Mouse (Mus musculus): ENCODE data around the gene Thy1. TPM values are rescaled to one million over a fixed set of nuclear protein-coding genes. Genes with fewer than 3 reads are reported as not detected.

Thy1 gene
- polyA plus RNA-seq, 1 experiment from 2014 or later = 2.2 TPM

GRCm38 (mm10) chr9:44069252-44069651 is 26.1 kb downstream of the Thy1 start:
- Histone ChIP-seq H3K9ac (peak overlapping the region; percentile 59), H3K4me1 (replicated peaks) (peaks cover 55% of the 10 kb centered on the region), H3K27me3 (no peaks in the 10 kb centered on the region), H3K27ac (peak overlapping the region; percentile 92), H3K36me3 (no peaks in the 10 kb centered on the region), H3K4me2 (peak overlapping the region; percentile 89), H3K9me3 (replicated peaks) (no peaks in the 10 kb centered on the region), H3K4me3 (peak overlapping the region; percentile 49)
- 15% methylated on average over 7 of the region's 7 CpGs for WGBS
- ATAC-seq (replicated peaks; ENCODE audit: insufficient number of reproducible peaks, insufficient read depth, low FRiP score, low read depth) = no peak

GRCm38 (mm10) chr9:44070113-44070843 is 27.1 kb downstream of the Thy1 start:
- Histone ChIP-seq H3K4me1 (replicated peaks) (peaks cover 63% of the 10 kb centered on the region), H3K27ac (peak overlapping the region; percentile 92), H3K27me3 (no peaks in the 10 kb centered on the region), H3K4me2 (peak overlapping the region; percentile 89), H3K9me3 (replicated peaks) (no peaks in the 10 kb centered on the region), H3K4me3 (peak overlapping the region; percentile 49), H3K36me3 (no peaks in the 10 kb centered on the region), H3K9ac (peak overlapping the region; percentile 59)
- WGBS = 45% methylated on average over 14 of the region's 14 CpGs
- no peak for ATAC-seq (replicated peaks; ENCODE audit: insufficient number of reproducible peaks, insufficient read depth, low FRiP score, low read depth)

DNA sequence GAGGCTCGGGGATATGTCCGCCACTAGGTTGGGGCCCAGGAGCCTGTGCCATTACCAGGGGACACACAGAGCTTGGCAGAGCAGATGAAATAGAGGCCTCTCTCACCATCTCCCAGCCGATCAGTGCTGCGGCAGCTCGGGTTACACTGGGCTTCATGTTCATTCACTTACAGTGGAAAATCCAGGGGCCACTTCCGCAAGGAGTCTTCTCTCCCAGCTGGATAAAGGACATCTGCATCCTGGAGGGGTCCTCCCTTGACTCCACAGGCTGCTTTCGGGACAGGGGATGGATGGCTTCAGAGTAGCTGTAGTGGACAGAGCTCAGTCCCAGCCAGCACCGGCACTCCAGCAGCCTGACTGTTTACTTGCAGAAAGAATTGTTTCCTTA is 27.7 kb downstream of the Thy1 start:
- ATAC-seq (replicated peaks; ENCODE audit: insufficient number of reproducible peaks, insufficient read depth, low FRiP score, low read depth) = no peak
- no peaks in the 10 kb centered on the region for H3K9me3 ChIP-seq (replicated peaks)
- 26% methylated on average over 8 of the region's 8 CpGs for WGBS
- peak overlapping the region; percentile 49 for H3K4me3 ChIP-seq
- no peaks in the 10 kb centered on the region for H3K36me3 ChIP-seq
- peaks cover 68% of the 10 kb centered on the region for H3K4me1 ChIP-seq (replicated peaks)
- peak overlapping the region; percentile 59 for H3K9ac ChIP-seq
- peak overlapping the region; percentile 92 for H3K27ac ChIP-seq
- H3K27me3 ChIP-seq = no peaks in the 10 kb centered on the region
- H3K4me2 ChIP-seq = peak overlapping the region; percentile 89

- no peaks in the 10 kb centered on the region for H3K36me3 ChIP-seq
- H3K4me1 ChIP-seq (replicated peaks) = peaks cover 79% of the 10 kb centered on the region
- H3K9me3 ChIP-seq (replicated peaks) = no peaks in the 10 kb centered on the region
- H3K27ac ChIP-seq = peak overlapping the region; percentile 70
- H3K4me2 ChIP-seq = peak overlapping the region; percentile 89
- WGBS = 24% methylated on average over 11 of the region's 11 CpGs
- no peaks in the 10 kb centered on the region for H3K27me3 ChIP-seq
- ATAC-seq (replicated peaks; ENCODE audit: insufficient number of reproducible peaks, insufficient read depth, low FRiP score, low read depth) = no peak
- peak overlapping the region; percentile 30; the same call in 1 of the 2 replicates for H3K9ac ChIP-seq
- H3K4me3 ChIP-seq = peak overlapping the region; percentile 49
Measured at GRCm38 (mm10) chr9:44071914-44072598, 28.9 kb downstream of the Thy1 start.

- no peaks in the 10 kb centered on the region for H3K36me3 ChIP-seq
- no peaks in the 10 kb centered on the region for H3K27me3 ChIP-seq
- no peaks in the 10 kb centered on the region for H3K9me3 ChIP-seq (replicated peaks)
- H3K27ac ChIP-seq = peak overlapping the region; percentile 70
- peak overlapping the region; percentile 89 for H3K4me2 ChIP-seq
- no peak; the same call in 1 of the 2 replicates for ATAC-seq (replicated peaks; ENCODE audit: insufficient number of reproducible peaks, insufficient read depth, low FRiP score, low read depth)
- H3K9ac ChIP-seq = peak overlapping the region; percentile 30; the same call in 1 of the 2 replicates
- WGBS = 24% methylated on average over 4 of the region's 4 CpGs
- peaks cover 79% of the 10 kb centered on the region for H3K4me1 ChIP-seq (replicated peaks)
- 0 out of 2 replicates have a peak overlapping the region, but pooled peaks have one; percentile 49 for H3K4me3 ChIP-seq
Measured at GRCm38 (mm10) chr9:44072599-44072915, 29.4 kb downstream of the Thy1 start.

DNA sequence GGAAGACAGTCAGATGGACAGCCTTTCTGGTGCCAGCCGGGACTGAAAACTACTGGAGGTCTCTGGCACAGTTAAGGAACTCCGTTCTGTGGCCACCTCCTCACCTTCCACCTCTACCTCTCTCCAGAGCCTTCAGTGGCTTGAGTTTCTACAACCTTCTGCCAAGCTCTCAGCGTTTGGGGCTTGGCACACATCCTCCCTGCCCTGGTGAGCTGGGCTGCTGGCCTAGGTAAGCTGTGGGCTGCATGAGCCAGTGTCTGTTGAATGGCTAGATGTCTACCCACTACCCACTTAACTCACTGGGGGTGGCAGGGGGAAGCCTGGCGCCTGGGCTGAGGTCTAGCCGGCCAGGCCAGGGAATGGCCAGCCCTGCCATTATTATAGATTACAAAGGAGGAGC is 29.9 kb downstream of the Thy1 start:
- Histone ChIP-seq H3K36me3 (peaks cover 3% of the 10 kb centered on the region; the same call in 1 of the 2 replicates), H3K27me3 (no peaks in the 10 kb centered on the region), H3K9me3 (replicated peaks) (no peaks in the 10 kb centered on the region), H3K4me3 (no peak overlapping the region), H3K4me1 (replicated peaks) (peaks cover 79% of the 10 kb centered on the region), H3K27ac (peak overlapping the region; percentile 70; the same call in 1 of the 2 replicates), H3K4me2 (peak overlapping the region; percentile 89), H3K9ac (peak overlapping the region; percentile 8; the same call in 1 of the 2 replicates)
- no peak for ATAC-seq (replicated peaks; ENCODE audit: insufficient number of reproducible peaks, insufficient read depth, low FRiP score, low read depth)
- 57% methylated on average over 5 of the region's 5 CpGs for WGBS

GRCm38 (mm10) chr9:44074395-44075275 is 31.5 kb downstream of the Thy1 start:
- Histone ChIP-seq H3K4me2 (no peak overlapping the region), H3K4me3 (no peak overlapping the region), H3K9me3 (replicated peaks) (no peaks in the 10 kb centered on the region), H3K36me3 (peaks cover 3% of the 10 kb centered on the region; the same call in 1 of the 2 replicates), H3K27me3 (no peaks in the 10 kb centered on the region), H3K9ac (no peak overlapping the region), H3K4me1 (replicated peaks) (peaks cover 88% of the 10 kb centered on the region), H3K27ac (no peak overlapping the region)
- WGBS = 64% methylated on average over 9 of the region's 9 CpGs
- no peak for ATAC-seq (replicated peaks; ENCODE audit: insufficient number of reproducible peaks, insufficient read depth, low FRiP score, low read depth)

- Histone ChIP-seq H3K27ac (no peak overlapping the region), H3K9ac (no peak overlapping the region), H3K4me3 (no peak overlapping the region), H3K4me1 (replicated peaks) (peaks cover 90% of the 10 kb centered on the region), H3K9me3 (replicated peaks) (no peaks in the 10 kb centered on the region), H3K36me3 (peaks cover 3% of the 10 kb centered on the region; the same call in 1 of the 2 replicates), H3K27me3 (no peaks in the 10 kb centered on the region), H3K4me2 (no peak overlapping the region)
- 73% methylated on average over 24 of the region's 24 CpGs for WGBS
- ATAC-seq (replicated peaks; ENCODE audit: insufficient number of reproducible peaks, insufficient read depth, low FRiP score, low read depth) = no peak
Measured at GRCm38 (mm10) chr9:44075276-44075995, 32.3 kb downstream of the Thy1 start.

DNA sequence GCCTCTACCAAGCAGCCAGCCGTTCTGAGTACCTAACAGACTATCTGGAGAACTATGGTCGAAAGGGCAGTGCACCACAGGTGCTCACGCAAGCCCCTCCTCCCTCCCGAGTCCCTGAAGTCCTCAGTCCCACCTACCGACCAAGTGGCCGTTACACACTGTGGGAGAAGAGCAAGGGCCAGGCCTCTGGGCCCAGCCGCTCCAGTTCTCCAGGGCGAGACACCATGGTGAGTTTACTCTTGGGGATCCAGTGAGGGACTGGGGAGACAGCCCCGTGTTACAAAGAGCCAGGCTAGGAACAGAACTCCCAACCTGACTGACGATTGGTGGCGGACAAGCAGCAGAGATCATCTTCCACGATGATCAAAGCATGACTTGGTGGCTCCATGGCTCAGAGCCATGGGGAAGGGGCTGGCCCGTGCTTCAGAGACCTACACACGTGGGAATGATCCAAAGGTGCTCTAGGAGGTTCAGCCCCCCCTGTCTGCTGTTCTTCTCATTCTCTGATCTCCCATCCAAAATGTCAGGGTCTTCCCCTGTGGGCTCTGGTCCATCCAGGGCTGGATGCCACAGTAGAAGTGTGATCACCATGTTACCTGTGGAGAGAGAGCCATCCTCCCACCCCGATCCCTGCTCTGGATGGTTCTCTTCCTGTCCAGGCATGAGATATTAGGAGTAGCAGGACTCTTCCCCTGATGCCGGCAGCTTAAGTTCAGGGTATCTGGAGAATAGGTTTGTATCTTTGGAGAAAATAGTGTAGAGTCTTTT is 33.0 kb downstream of the Thy1 start:
- ATAC-seq (replicated peaks; ENCODE audit: insufficient number of reproducible peaks, insufficient read depth, low FRiP score, low read depth) = no peak
- H3K36me3 ChIP-seq = peaks cover 3% of the 10 kb centered on the region; the same call in 1 of the 2 replicates
- H3K4me2 ChIP-seq = no peak overlapping the region
- peak overlapping the region; percentile 1 for H3K27ac ChIP-seq
- H3K4me1 ChIP-seq (replicated peaks) = peaks cover 90% of the 10 kb centered on the region
- no peaks in the 10 kb centered on the region for H3K9me3 ChIP-seq (replicated peaks)
- H3K27me3 ChIP-seq = no peaks in the 10 kb centered on the region
- 63% methylated on average over 16 of the region's 16 CpGs for WGBS
- H3K4me3 ChIP-seq = no peak overlapping the region
- H3K9ac ChIP-seq = no peak overlapping the region

DNA sequence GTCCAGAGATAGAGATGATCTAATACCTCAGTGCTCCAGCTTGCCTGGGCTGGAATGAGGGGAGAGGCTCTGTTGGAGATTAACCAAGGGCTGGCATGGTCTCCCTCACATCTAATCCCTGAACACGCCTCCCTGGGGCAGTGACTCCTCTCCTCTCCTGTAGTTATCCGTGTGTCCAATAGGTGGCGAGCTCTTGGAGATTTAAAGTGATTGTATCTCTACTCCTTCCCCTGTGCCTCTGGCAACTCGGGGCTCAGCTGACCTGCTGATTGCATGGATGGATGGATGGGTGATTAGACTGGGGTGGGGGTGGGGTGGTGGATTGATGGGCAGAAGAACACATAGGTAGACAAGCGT is 33.6 kb downstream of the Thy1 start:
- Histone ChIP-seq H3K9me3 (replicated peaks) (no peaks in the 10 kb centered on the region), H3K27ac (peak overlapping the region; percentile 1; the same call in 1 of the 2 replicates), H3K36me3 (peaks cover 3% of the 10 kb centered on the region; the same call in 1 of the 2 replicates), H3K4me1 (replicated peaks) (peaks cover 90% of the 10 kb centered on the region), H3K27me3 (no peaks in the 10 kb centered on the region), H3K4me3 (no peak overlapping the region), H3K9ac (no peak overlapping the region), H3K4me2 (no peak overlapping the region; the same call in 1 of the 2 replicates)
- 28% methylated on average over 5 of the region's 5 CpGs for WGBS
- ATAC-seq (replicated peaks; ENCODE audit: insufficient number of reproducible peaks, insufficient read depth, low FRiP score, low read depth) = no peak

Data from heart, embryonic 15.5 days (tissue).